Mouse (Mus musculus): Measurements from ENCODE around the gene Ormdl2.

- TF ChIP-seq CTCF (IDR thresholded peaks at IDR 0.05; ENCODE audit: extremely low read depth, insufficient read depth, low read length): no peak
- TF ChIP-seq POLR2A (IDR thresholded peaks at IDR 0.05; ENCODE audit: extremely low read depth, insufficient read depth, low read length): no peak
Measured at GRCm38 (mm10) chr10:128823821-128824220, 2.4 kb upstream of the Ormdl2 start.
